Mouse (Mus musculus) neural tube, embryonic 14.5 days (tissue): ENCODE results near the gene Fgfr2. TPM values are rescaled to one million over a fixed set of nuclear protein-coding genes. Genes with fewer than 3 reads are reported as not detected.

Experiments
- ATAC-seq: fragments of 200-750 bp; cut with Nextera tagmentation; 2 replicates; pipeline ENCODE4 v1.8.0; 2017; ENCODE audit warnings: low read depth, mild to moderate bottlenecking, moderate TSS enrichment, moderate library complexity
- H3K27ac ChIP-seq: fragments of 300-500 bp; sonication (generic); 2 replicates; pipeline ENCODE4 v1.5.1; 2014; ENCODE audit warnings: low read depth, mild to moderate bottlenecking, control low read depth, low read length, moderate library complexity, mixed read lengths
- H3K27me3 ChIP-seq: fragments of 300-500 bp; sonication (generic); 2 replicates; pipeline ENCODE4 v1.6.1; 2014; ENCODE audit warnings: low read length; ENCODE audit not compliant: control insufficient read depth, insufficient read depth
- H3K36me3 ChIP-seq: fragments of 300-500 bp; sonication (generic); 2 replicates; pipeline ENCODE4 v1.6.1; 2014; ENCODE audit warnings: low read length, mixed read lengths; ENCODE audit not compliant: control insufficient read depth, insufficient read depth
- H3K4me1 ChIP-seq: fragments of 300-500 bp; sonication (generic); 2 replicates; pipeline ENCODE4 v1.6.1; 2014; ENCODE audit warnings: low read length; ENCODE audit not compliant: control insufficient read depth, insufficient read depth
- H3K4me2 ChIP-seq: fragments of 300-500 bp; sonication (generic); 2 replicates; pipeline ENCODE4 v1.6.1; 2014; ENCODE audit warnings: mild to moderate bottlenecking, low read depth, low read length, control low read depth
- H3K4me3 ChIP-seq: fragments of 300-500 bp; sonication (generic); 2 replicates; pipeline ENCODE4 v1.5.1; 2014; ENCODE audit warnings: low read depth, low read length, control low read depth, mixed read lengths
- H3K9ac ChIP-seq: fragments of 300-500 bp; sonication (generic); replicated peaks from 2 replicates; pipeline ENCODE4 v1.6.1; 2014; ENCODE audit warnings: low read depth, mild to moderate bottlenecking, control low read depth, low read length, mixed read lengths
- H3K9me3 ChIP-seq: fragments of 300-500 bp; sonication (generic); 2 replicates; pipeline ENCODE4 v1.6.1; 2016; ENCODE audit warnings: low read length; ENCODE audit not compliant: control insufficient read depth
- WGBS: fragments of 180-500 bp; shearing (Covaris S2); extraction: QIAGEN DNeasy Blood & Tissue Kit; methylation state at CpG from one replicate; pipeline ENCODE4 v1.1.7; 2014; 5-methylcytosine and 5-hydroxymethylcytosine counted together
- polyA plus RNA-seq: library from polyadenylated mRNA; unstranded; fragments of >200 nt; fragmentation: Nextera tagmentation; extraction: Ambion mirVana; gene quantifications from 2 replicates; pipeline ENCODE4 v1.2.1, GENCODE M21; 2014

Gene Fgfr2
- polyA plus RNA-seq, 1 experiment from 2014 or later, result 28.1 TPM

- no peak overlapping the region for H3K4me2 ChIP-seq
- H3K27ac ChIP-seq, result no peak overlapping the region
- H3K4me3 ChIP-seq, result no peak overlapping the region
- WGBS, result 67% methylated on average over 1 of the region's 1 CpGs
- no peaks in the 10 kb centered on the region for H3K9me3 ChIP-seq
- ATAC-seq, result no peak
- peaks cover 24% of the 10 kb centered on the region for H3K36me3 ChIP-seq
- H3K27me3 ChIP-seq, result no peaks in the 10 kb centered on the region
- H3K9ac ChIP-seq, result no peak overlapping the region
- H3K4me1 ChIP-seq, result no peaks in the 10 kb centered on the region
These were observed 557.3 kb downstream of the Fgfr2 start for GRCm38 (mm10) chr7:132565831-132566230.

DNA sequence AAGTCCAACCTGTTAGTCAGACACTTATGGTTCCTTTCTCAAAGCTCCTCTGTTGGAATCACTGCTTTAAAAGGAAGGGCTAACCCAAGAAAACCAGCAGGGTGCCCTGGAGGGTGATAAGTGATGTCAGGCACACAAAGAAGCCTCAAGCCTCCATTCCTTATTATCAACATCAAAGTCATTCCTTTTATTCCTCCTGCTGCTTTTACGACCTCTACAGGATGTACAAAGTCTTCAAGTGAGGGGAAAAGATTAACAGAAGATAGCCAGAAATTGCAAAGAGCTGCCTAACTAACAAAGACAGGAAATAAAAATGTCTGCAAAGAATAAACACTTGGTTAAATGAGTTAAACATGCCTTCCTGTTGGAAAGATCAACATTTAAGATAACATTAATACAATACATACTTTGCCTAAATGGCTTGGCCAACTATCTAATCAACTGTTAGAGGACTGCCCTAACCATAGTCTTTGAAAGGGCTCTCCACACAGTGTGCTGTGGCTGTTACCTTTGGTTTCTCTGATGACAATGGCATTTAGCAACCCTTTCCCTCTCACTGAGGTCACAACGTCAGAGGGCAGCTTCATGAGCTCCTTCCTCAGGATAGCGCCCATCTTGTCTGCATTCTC lies 563.9 kb downstream of the Fgfr2 start:
- Histone ChIP-seq H3K27ac (no peak overlapping the region), H3K36me3 (peaks cover 26% of the 10 kb centered on the region)
- WGBS, result 24% methylated on average over 3 of the region's 3 CpGs

DNA sequence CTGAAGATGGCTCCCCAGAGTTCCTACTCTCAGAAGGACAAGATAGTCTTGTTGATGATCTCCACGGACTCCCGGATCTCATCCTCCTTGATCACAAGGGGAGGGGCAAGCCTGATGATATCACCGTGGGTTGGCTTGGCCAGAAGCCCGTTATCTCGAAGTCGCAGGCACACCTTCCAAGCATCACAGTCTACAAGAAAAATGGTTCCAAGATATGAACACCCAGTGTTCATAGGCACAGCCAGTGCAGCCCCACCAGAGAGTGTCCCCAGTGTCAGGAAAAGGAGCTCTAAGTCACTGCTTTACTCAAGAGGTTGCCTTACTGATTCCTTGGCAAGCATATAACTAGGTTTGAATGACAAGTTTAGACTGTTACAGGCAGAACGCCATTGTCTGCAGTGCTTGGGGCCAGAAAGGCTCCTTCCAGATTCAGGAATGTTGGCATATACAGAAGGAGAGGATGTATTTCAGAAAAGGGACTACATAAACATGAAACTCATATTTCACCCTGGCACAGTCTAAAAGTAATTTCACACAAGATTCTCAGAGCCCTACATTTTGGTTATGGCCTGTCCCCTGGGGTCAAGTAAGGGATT lies 564.9 kb downstream of the Fgfr2 start:
- Histone ChIP-seq H3K4me2 (no peak overlapping the region), H3K9me3 (no peaks in the 10 kb centered on the region), H3K9ac (no peak overlapping the region), H3K36me3 (peaks cover 17% of the 10 kb centered on the region), H3K4me1 (no peaks in the 10 kb centered on the region), H3K27ac (no peak overlapping the region), H3K4me3 (no peak overlapping the region), H3K27me3 (no peaks in the 10 kb centered on the region)
- WGBS, result 89% methylated on average over 7 of the region's 7 CpGs
- ATAC-seq, result no peak

More for the DNA sequence above, 563.9 kb downstream of the Fgfr2 start:
- no peak for ATAC-seq
- no peaks in the 10 kb centered on the region for H3K27me3 ChIP-seq
- H3K9ac ChIP-seq, result no peak overlapping the region
- no peak overlapping the region for H3K4me2 ChIP-seq
- no peak overlapping the region for H3K4me3 ChIP-seq
- no peaks in the 10 kb centered on the region for H3K9me3 ChIP-seq
- H3K4me1 ChIP-seq, result no peaks in the 10 kb centered on the region

- Histone ChIP-seq H3K27ac (no peak overlapping the region), H3K4me2 (no peak overlapping the region), H3K9me3 (no peaks in the 10 kb centered on the region), H3K36me3 (peaks cover 6% of the 10 kb centered on the region; the same call in 1 of the 2 replicates), H3K27me3 (no peaks in the 10 kb centered on the region), H3K4me1 (no peaks in the 10 kb centered on the region), H3K9ac (no peak overlapping the region), H3K4me3 (no peak overlapping the region)
- 78% methylated on average over 5 of the region's 5 CpGs for WGBS
- ATAC-seq, result no peak
These were observed 566.6 kb downstream of the Fgfr2 start for GRCm38 (mm10) chr7:132556575-132556974.

DNA sequence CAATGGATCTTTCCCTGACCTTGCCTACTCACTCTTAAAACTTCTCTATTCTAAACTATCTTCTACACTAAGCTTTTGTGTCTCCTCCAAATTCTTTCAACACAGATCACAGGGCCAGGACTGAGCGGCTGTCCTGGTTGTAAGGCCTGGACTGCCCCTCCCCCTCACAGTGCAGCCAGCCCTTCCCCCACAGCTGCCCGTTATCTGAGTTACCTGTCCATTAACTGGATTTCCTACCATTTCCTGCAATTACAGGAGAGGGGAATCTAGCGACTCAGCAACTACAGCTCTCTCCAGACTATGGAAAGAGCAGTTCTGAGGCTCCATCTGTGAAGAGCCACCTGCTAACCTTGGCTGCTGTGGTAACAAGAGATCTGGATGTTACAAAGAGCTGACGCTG lies 567.2 kb downstream of the Fgfr2 start:
- peaks cover 2% of the 10 kb centered on the region; the same call in 1 of the 2 replicates for H3K36me3 ChIP-seq
- H3K27me3 ChIP-seq, result no peaks in the 10 kb centered on the region
- WGBS, result 21% methylated on average over 4 of the region's 4 CpGs
- H3K9ac ChIP-seq, result no peak overlapping the region
- H3K27ac ChIP-seq, result no peak overlapping the region
- no peak for ATAC-seq
- H3K4me1 ChIP-seq, result no peaks in the 10 kb centered on the region
- no peak overlapping the region for H3K4me3 ChIP-seq
- H3K9me3 ChIP-seq, result no peaks in the 10 kb centered on the region
- H3K4me2 ChIP-seq, result no peak overlapping the region

DNA sequence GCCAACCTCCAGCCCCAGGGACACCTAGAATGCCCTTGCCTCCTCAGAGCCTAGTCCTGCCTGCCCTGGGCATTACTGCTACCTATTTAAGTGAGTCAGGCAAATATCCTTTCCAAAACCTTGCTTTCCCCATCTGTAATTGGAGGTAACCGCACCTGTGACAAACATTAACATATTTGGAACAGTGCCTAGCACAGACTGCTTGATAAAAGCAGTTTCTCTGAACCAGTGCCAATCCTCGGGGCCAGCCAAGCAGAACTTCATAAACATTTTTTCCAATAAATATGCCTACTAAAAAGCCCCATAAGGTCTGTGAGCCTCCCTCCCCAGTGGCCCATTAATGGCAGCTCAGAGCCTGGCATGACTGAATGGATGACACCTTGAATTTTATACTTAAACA lies 569.1 kb downstream of the Fgfr2 start:
- Histone ChIP-seq H3K27me3 (no peaks in the 10 kb centered on the region), H3K9ac (no peak overlapping the region), H3K27ac (no peak overlapping the region), H3K4me2 (no peak overlapping the region), H3K36me3 (no peaks in the 10 kb centered on the region; the same call in 1 of the 2 replicates), H3K4me3 (no peak overlapping the region), H3K9me3 (no peaks in the 10 kb centered on the region), H3K4me1 (no peaks in the 10 kb centered on the region)
- ATAC-seq, result no peak
- WGBS, result 54% methylated on average over 2 of the region's 2 CpGs

DNA sequence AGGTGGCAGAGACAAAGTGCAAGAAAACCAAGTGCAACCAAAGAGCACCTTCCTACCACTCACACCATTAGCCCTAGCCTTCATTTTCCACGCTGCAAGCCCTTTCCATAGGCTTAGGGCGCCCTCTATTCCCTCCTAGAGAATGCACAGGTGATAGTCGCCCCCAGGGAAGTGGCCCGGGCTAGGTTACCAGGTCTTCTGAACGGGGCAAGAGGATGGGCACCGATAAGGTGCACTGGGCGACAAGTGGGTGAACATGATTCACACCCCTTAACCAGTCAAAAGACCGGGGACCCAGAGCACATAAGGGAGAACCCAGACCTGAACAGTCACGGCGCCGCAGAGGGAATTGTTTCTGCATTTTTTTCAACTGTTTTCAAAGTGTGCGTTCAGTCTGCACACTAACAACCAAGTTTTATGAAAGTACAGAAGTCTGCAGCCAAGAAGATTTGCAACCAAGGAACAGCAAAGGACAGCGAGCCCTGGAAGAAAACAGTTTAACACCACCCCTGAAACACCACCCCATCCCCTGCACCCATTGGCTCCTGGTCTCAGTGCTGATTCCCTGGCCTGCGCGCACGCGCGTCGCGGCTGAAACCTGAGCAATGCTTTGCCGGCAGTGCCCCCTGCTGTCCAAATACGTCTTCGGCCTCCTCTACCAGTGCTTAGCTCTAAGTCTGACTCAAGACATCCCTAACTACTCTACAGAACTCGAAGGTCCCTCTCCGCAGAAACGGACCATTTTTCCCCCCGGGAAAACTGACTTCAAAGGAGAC lies 571.6 kb downstream of the Fgfr2 start:
- peak overlapping the region; percentile 34 for H3K4me3 ChIP-seq
- H3K27ac ChIP-seq, result no peak overlapping the region
- no peaks in the 10 kb centered on the region for H3K9me3 ChIP-seq
- 1% methylated on average over 27 of the region's 27 CpGs for WGBS
- ATAC-seq, result peak; percentile 95
- peak overlapping the region; percentile 72 for H3K4me2 ChIP-seq
- H3K36me3 ChIP-seq, result no peaks in the 10 kb centered on the region
- H3K4me1 ChIP-seq, result no peaks in the 10 kb centered on the region
- H3K9ac ChIP-seq, result no peak overlapping the region; the same call in 1 of the 2 replicates
- H3K27me3 ChIP-seq, result no peaks in the 10 kb centered on the region

DNA sequence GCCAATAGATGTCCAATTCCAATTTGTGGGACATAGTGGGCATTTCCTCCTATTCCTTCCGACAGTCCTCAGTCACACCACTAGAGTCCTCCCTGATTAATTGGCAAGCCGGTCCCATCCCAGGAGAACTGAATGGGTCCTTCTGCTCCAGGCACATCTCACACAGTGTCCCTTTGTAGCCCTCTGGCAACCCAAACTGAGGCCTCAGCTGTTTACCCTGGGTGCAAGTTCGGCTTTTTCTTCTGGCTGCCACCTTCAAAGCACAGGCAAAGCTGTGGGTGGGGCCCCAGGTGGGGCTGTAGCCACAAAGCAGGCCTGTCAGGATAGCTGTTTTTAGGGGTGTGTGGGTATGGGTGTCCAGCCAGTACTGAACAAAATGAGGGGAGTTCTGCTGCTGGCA lies 576.0 kb downstream of the Fgfr2 start:
- no peaks in the 10 kb centered on the region for H3K36me3 ChIP-seq
- H3K27ac ChIP-seq, result no peak overlapping the region
- H3K4me3 ChIP-seq, result no peak overlapping the region
- no peak for ATAC-seq
- no peak overlapping the region for H3K4me2 ChIP-seq
- WGBS, result 53% methylated on average over 3 of the region's 3 CpGs
- H3K9ac ChIP-seq, result no peak overlapping the region
- no peaks in the 10 kb centered on the region for H3K9me3 ChIP-seq
- H3K27me3 ChIP-seq, result no peaks in the 10 kb centered on the region
- H3K4me1 ChIP-seq, result 0 out of 2 replicates have a peak, but pooled peaks cover 5% of the 10 kb centered on the region

DNA sequence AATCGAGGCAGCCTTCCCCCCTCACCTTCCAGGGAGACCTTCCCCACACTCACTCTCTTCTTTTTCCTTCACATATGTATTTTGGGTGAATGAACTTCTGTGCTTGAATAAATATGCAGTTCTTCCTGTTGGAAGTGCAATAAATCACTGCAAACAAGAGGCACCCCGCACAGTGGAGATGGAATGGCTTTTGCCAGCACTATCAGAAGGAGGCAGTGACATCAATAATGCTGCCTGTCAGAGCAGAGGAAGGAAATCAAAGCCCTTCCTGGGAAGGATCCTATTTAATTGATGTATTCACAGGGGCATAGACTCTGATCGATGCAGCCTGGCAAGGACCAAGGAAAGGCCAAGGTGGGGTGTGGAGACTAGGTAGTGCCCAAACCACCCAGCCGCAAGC lies 580.7 kb downstream of the Fgfr2 start:
- Histone ChIP-seq H3K9ac (no peak overlapping the region), H3K4me3 (no peak overlapping the region), H3K9me3 (no peaks in the 10 kb centered on the region), H3K36me3 (no peaks in the 10 kb centered on the region), H3K4me1 (0 out of 2 replicates have a peak, but pooled peaks cover 7% of the 10 kb centered on the region), H3K4me2 (no peak overlapping the region), H3K27ac (no peak overlapping the region), H3K27me3 (no peaks in the 10 kb centered on the region)
- 40% methylated on average over 4 of the region's 4 CpGs for WGBS
- no peak for ATAC-seq
